Mouse (Mus musculus) liver, postnatal 0 days (tissue): ENCODE results near the gene Magi2. TPM values are rescaled to one million over a fixed set of nuclear protein-coding genes. Genes with fewer than 3 reads are reported as not detected.

Experiments used
- ATAC-seq: fragments of 200-750 bp; cut with Nextera tagmentation; 2 replicates; pipeline ENCODE4 v1.8.0; 2017; ENCODE audit warnings: mild to moderate bottlenecking, moderate library complexity
- DNase-seq: peaks from one replicate; pipeline ENCODE4 v3.0.0-alpha.2; 2016
- H3K27ac ChIP-seq: fragments of 300-500 bp; sonication (generic); 2 replicates; pipeline ENCODE4 v1.5.1; 2014; ENCODE audit warnings: antibody characterized with exemption, moderate library complexity, mild to moderate bottlenecking, low read depth
- H3K27me3 ChIP-seq: fragments of 300-500 bp; sonication (generic); 2 replicates; pipeline ENCODE4 v1.6.1; 2014; ENCODE audit warnings: low read length, control low read depth, mixed read lengths; ENCODE audit not compliant: insufficient read depth
- H3K36me3 ChIP-seq: fragments of 300-500 bp; sonication (generic); replicated peaks from 2 replicates; pipeline ENCODE4 v1.6.1; 2014; ENCODE audit warnings: mild to moderate bottlenecking, control low read depth, low read length, moderate library complexity, mixed read lengths; ENCODE audit not compliant: insufficient read depth
- H3K4me1 ChIP-seq: fragments of 300-500 bp; sonication (generic); 2 replicates; pipeline ENCODE4 v1.6.1; 2014; ENCODE audit warnings: antibody characterized with exemption, mild to moderate bottlenecking, control low read depth; ENCODE audit not compliant: insufficient read depth
- H3K4me2 ChIP-seq: fragments of 300-500 bp; sonication (generic); 2 replicates; pipeline ENCODE4 v1.6.1; 2014; ENCODE audit warnings: low read depth, mild to moderate bottlenecking, low read length, moderate library complexity, mixed read lengths
- H3K4me3 ChIP-seq: fragments of 300-500 bp; sonication (generic); 2 replicates; pipeline ENCODE4 v1.5.1; 2014; ENCODE audit warnings: low read depth, low read length
- H3K9ac ChIP-seq: fragments of 300-500 bp; sonication (generic); replicated peaks from 2 replicates; pipeline ENCODE4 v1.6.1; 2014; ENCODE audit warnings: mild to moderate bottlenecking, moderate library complexity
- H3K9me3 ChIP-seq: fragments of 300-500 bp; sonication (generic); 2 replicates; pipeline ENCODE4 v1.6.1; 2016; ENCODE audit warnings: mild to moderate bottlenecking, control low read depth, low read length, mixed read lengths
- CTCF ChIP-seq: sonication (generic); IDR thresholded peaks from 2 replicates; pipeline ENCODE4 v1.5.1; 2016; ENCODE audit warnings: antibody characterized with exemption, low read depth
- EP300 ChIP-seq: IDR thresholded peaks from 2 replicates; pipeline ENCODE4 v1.6.1; 2016; ENCODE audit warnings: antibody characterized with exemption, low read depth, mild to moderate bottlenecking
- WGBS: fragments of 180-500 bp; shearing (Covaris S2); extraction: QIAGEN DNeasy Blood & Tissue Kit; methylation state at CpG from one replicate; pipeline ENCODE4 v1.1.7; 2014; ENCODE audit not compliant: insufficient replicate concordance; 5-methylcytosine and 5-hydroxymethylcytosine counted together
- polyA plus RNA-seq: library from polyadenylated mRNA; unstranded; fragments of >200 nt; fragmentation: Nextera tagmentation; extraction: Ambion mirVana; gene quantifications from 2 replicates; pipeline ENCODE4 v1.2.1, GENCODE M21; 2015

The Magi2 gene
- polyA plus RNA-seq, 1 experiment from 2014 or later = 0.08 TPM

DNA sequence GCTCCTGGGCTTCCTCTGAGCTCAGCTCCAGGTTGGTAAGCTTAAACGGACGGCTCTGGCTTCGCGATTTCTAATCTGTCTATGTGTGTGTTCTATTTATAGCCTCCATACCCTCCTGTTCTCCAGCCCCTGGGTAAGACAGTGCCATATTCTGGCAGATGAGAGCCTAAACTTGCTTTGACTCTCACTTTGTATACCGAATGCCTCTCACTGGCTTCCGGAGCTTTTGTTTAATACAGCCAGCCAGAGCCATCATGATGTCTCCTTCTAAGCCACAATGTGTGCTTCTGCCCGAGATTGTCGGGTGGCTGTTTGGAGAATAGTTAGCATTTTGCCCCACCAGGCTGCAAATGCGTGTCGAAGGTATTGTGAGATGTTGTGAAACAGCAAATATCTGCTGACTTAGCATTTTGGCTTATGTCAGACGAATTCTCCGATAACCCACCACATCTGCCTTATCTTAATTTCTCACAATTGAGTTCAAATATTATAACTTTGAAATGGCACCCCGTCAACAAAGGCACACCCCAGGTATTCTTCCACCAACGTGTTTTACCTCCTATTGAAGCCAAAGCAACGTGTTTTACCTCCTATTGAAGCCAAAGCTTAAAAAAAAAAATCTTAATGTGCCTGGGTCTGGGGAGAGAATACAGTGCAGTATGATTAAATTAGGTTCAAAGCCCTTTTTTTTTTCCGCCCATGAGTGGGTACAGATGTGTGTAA lies 681.3 kb downstream of the Magi2 start:
- ATAC-seq (no peak), DNase-seq (no peak)
- Histone ChIP-seq H3K9ac (no peak overlapping the region), H3K4me2 (peak overlapping the region; percentile 22; the same call in 1 of the 2 replicates), H3K27ac (no peak overlapping the region), H3K4me3 (no peak overlapping the region), H3K4me1 (no peaks in the 10 kb centered on the region; the same call in 1 of the 2 replicates), H3K9me3 (no peaks in the 10 kb centered on the region), H3K27me3 (peaks cover 7% of the 10 kb centered on the region), H3K36me3 (no peaks in the 10 kb centered on the region)
- 5% methylated on average over 16 of the region's 16 CpGs for WGBS
- no peak for TF ChIP-seq EP300
- no peak for TF ChIP-seq CTCF

DNA sequence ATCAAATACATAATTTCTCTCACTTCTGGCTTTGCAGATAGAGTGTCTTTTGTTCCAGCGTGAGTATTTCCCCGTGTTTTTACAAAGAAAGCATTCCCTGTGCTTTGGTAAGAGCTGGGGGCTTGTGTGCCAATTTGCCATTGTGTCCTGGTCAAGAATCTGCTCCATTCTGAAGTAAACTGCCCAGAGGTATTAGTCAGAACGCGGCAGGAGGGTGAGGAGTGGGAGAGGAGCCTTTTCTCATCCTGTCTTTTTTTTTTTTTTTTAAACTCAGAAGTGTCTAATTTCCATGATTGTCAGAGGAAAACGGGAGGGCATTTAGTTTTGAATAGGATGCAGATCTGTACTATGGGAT lies 681.8 kb downstream of the Magi2 start:
- WGBS = 2% methylated on average over 5 of the region's 5 CpGs
- H3K36me3 ChIP-seq = no peaks in the 10 kb centered on the region
- no peaks in the 10 kb centered on the region; the same call in 1 of the 2 replicates for H3K4me1 ChIP-seq
- DNase-seq = no peak
- H3K4me3 ChIP-seq = no peak overlapping the region
- TF ChIP-seq EP300 = no peak
- TF ChIP-seq CTCF = no peak
- H3K9me3 ChIP-seq = no peaks in the 10 kb centered on the region
- no peak overlapping the region for H3K4me2 ChIP-seq
- peaks cover 7% of the 10 kb centered on the region for H3K27me3 ChIP-seq
- H3K27ac ChIP-seq = no peak overlapping the region
- H3K9ac ChIP-seq = no peak overlapping the region
- no peak for ATAC-seq

DNA sequence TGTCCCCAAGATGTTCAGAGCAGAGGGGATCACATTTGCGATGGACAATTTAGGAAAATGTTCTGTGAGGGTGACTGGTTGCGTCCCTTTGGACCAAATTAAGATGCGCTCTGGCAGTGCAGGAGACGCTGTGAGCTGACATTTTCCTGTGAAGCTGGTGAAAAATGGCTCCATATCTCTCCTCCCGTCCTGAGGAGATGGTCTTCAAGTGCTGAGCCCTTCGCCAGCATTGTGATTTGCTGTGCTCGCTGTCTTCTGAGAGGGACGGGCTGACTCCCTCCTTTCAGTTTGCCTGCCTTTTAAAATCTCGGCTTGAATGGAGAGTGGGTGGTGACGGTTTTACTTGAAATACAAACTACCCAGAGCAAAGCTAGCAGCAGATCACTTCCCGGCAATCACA lies 682.2 kb downstream of the Magi2 start:
- TF ChIP-seq EP300 (no peak), CTCF (no peak)
- H3K27me3 ChIP-seq = peaks cover 7% of the 10 kb centered on the region
- no peaks in the 10 kb centered on the region for H3K36me3 ChIP-seq
- no peak overlapping the region for H3K4me2 ChIP-seq
- H3K27ac ChIP-seq = no peak overlapping the region
- DNase-seq (no peak), ATAC-seq (no peak)
- WGBS = 11% methylated on average over 11 of the region's 11 CpGs
- no peak overlapping the region for H3K4me3 ChIP-seq
- H3K9me3 ChIP-seq = no peaks in the 10 kb centered on the region
- no peaks in the 10 kb centered on the region; the same call in 1 of the 2 replicates for H3K4me1 ChIP-seq
- H3K9ac ChIP-seq = no peak overlapping the region

DNA sequence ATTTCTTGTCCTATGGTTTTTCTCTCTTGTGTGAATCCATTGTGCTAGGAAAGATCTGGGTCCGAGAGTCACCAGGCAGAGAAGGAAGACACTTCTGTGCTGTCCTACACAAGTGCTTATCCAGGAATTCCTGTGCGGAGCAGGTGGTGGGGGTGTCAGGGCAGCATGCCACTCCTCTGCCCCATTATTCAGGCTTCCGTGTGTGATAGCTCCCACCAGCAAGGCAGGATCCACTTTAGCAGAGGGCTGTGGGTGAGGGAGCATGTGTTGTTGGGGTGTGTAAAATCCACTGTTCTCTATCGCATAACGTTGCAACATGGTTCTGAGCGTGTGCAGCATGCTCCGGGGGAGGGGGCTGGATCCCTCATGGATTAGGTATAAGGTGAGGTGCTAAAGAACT lies 682.8 kb downstream of the Magi2 start:
- Histone ChIP-seq H3K4me2 (no peak overlapping the region), H3K36me3 (no peaks in the 10 kb centered on the region), H3K27ac (no peak overlapping the region), H3K9me3 (no peaks in the 10 kb centered on the region), H3K4me1 (no peaks in the 10 kb centered on the region; the same call in 1 of the 2 replicates), H3K27me3 (peaks cover 7% of the 10 kb centered on the region), H3K4me3 (no peak overlapping the region), H3K9ac (no peak overlapping the region)
- DNase-seq (no peak), ATAC-seq (no peak)
- TF ChIP-seq CTCF (no peak), EP300 (no peak)
- 72% methylated on average over 7 of the region's 7 CpGs for WGBS

DNA sequence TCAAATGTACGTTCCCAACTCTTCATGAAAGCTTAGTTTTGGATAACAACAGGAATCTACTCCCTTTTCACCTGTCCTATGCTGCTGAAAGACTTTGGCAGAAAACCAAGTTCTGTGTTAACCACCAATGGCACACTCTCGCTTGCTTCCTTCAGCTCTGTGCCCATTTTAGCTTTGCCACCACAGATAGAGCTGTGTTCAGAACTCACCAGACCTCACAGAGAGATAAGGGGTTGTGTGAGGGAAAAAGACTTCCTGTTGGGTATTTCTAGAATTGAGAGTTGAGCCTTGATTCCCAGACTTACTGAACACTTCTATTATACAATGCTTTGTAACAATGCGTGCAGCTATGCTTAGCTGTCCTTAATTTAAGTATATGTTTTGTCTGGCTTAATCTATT lies 705.3 kb downstream of the Magi2 start:
- ATAC-seq (no peak), DNase-seq (no peak)
- no peak overlapping the region for H3K4me3 ChIP-seq
- H3K9ac ChIP-seq = no peak overlapping the region
- H3K27me3 ChIP-seq = no peaks in the 10 kb centered on the region
- H3K4me2 ChIP-seq = no peak overlapping the region
- no peaks in the 10 kb centered on the region for H3K9me3 ChIP-seq
- H3K27ac ChIP-seq = no peak overlapping the region
- TF ChIP-seq EP300 (no peak), CTCF (no peak)
- H3K4me1 ChIP-seq = no peaks in the 10 kb centered on the region
- no peaks in the 10 kb centered on the region for H3K36me3 ChIP-seq
- WGBS = 44% methylated on average over 3 of the region's 3 CpGs

DNA sequence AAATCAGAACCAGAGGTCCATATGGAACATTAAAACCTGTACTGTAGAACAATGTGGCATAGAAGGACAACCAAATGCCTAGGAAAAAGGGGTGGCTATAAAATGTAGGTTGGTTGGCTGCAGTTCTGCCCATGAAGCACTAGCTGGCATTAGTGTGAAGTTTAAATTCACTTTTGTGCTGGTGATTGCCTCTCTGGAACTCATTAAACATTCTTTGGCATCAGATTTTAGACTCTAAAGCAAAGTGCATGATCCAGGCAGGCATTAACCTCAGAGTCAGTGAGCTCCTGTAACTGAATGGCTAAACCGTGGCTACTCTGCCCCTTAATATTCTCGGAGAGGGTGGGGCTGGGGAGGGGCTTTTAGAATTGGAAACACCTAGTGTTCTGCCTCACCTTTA lies 706.4 kb downstream of the Magi2 start:
- Histone ChIP-seq H3K4me3 (no peak overlapping the region), H3K9me3 (no peaks in the 10 kb centered on the region), H3K27me3 (no peaks in the 10 kb centered on the region), H3K36me3 (no peaks in the 10 kb centered on the region), H3K27ac (no peak overlapping the region), H3K4me2 (no peak overlapping the region), H3K4me1 (no peaks in the 10 kb centered on the region), H3K9ac (no peak overlapping the region)
- DNase-seq = no peak
- no peak for ATAC-seq
- no peak for TF ChIP-seq EP300
- TF ChIP-seq CTCF = no peak
- 67% methylated on average over 2 of the region's 2 CpGs for WGBS
